18 mouse cellular contexts compared by ENCODE assay signal in the genomic region with DNA sequence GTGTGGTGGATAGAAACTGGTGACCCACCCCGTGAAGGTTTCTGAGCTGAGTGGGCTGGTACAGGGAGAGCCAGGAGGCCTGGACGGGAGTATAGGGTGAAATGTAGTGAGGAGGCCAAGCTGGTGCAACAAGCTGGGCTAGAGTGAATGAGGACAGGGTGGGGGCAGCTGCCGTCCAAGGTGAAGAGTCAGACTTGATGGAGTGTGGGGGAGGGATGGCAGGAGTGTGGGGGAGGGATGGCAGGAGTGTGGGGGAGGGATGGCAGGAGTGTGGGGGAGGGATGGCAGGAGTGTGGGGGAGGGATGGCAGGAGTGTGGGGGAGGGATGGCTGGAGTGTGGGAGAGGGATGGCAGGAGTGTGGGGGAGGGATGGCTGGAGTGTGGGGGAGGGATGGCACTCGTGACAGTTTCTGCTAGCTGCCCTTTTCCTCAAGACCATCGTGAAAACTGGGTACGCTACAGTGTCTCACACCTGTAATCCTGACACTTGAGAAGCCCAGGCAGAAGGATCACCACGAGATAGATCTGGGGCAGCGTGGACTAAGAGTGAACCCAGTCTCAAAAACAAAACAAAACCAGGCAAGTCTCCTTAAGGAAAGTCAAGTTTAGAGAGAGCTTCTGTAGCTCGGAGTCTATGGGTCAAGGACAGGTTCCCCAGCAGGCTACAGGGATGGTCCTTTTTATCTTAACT. TPM values are rescaled to one million over a fixed set of nuclear protein-coding genes. Genes with fewer than 3 reads are reported as not detected.
DNase-seq lines count a peak whose midpoint lies in the region; ATAC-seq and TF ChIP-seq lines count a peak whose summit lies in the region.
"Had no signal": no experiment of that assay in that cellular context is flagged by ENCODE, and none has a peak within 500 bp of the region (broad histone marks: within the 10 kb centered on the region; RNA-seq: fewer than 3 reads in every experiment).

No protein-coding gene starts in this region.

- H3K27ac ChIP-seq in forebrain, embryonic 13.5 days = no peak overlapping the region
- no peak overlapping the region for H3K27ac ChIP-seq in forebrain, postnatal 0 days (ENCODE audit: low read depth, low read length)
- H3K27ac ChIP-seq in kidney, postnatal 0 days = peak overlapping the region; percentile 25; the same call in 1 of the 2 replicates
- H3K27ac ChIP-seq: hindbrain, embryonic 15.5 days; liver, embryonic 13.5 days had no signal

- ATAC-seq in forebrain, embryonic 13.5 days = no peak
- ATAC-seq in forebrain, postnatal 0 days = no peak
- peak; percentile 44; the same call in 1 of the 2 replicates for ATAC-seq in kidney, postnatal 0 days (replicated peaks; ENCODE audit: low FRiP score, low read depth)
- ATAC-seq: activated CD4-positive, CD25-positive, alpha-beta regulatory T cell, adult 4 months had no signal

- no peak for TF ChIP-seq CTCF in forebrain, postnatal 0 days (IDR thresholded peaks at IDR 0.05; ENCODE audit: low read depth)
- TF ChIP-seq CTCF in kidney, postnatal 0 days (IDR thresholded peaks at IDR 0.05; ENCODE audit: low read depth) = no peak
- TF ChIP-seq CTCF in E14TG2a.4 (conservative IDR thresholded peaks at IDR 0.05; ENCODE audit: low read length) = no peak

- no peak overlapping the region for H3K4me2 ChIP-seq in forebrain, embryonic 13.5 days
- no peak overlapping the region for H3K4me2 ChIP-seq in forebrain, postnatal 0 days (ENCODE audit: low read depth)
- H3K4me2 ChIP-seq in kidney, postnatal 0 days (ENCODE audit: low read length) = peak overlapping the region; percentile 11; the same call in 1 of the 2 replicates
- H3K4me2 ChIP-seq: hindbrain, embryonic 15.5 days; liver, embryonic 13.5 days had no signal

- H3K9ac ChIP-seq in forebrain, embryonic 13.5 days = peak overlapping the region; percentile 23; the same call in 1 of the 2 replicates
- H3K9ac ChIP-seq in forebrain, postnatal 0 days = no peak overlapping the region
- no peak overlapping the region for H3K9ac ChIP-seq in kidney, postnatal 0 days (ENCODE audit: low read depth, low read length)
- H3K9ac ChIP-seq: hindbrain, embryonic 15.5 days; liver, embryonic 13.5 days had no signal

- 22% methylated on average over 9 of the region's 9 CpGs for WGBS in forebrain, embryonic 13.5 days
- WGBS in forebrain, postnatal 0 days = 29% methylated on average over 9 of the region's 9 CpGs
- WGBS in kidney, postnatal 0 days = 18% methylated on average over 9 of the region's 9 CpGs

- H3K36me3 ChIP-seq in forebrain, embryonic 13.5 days (ENCODE audit: poor library complexity, severe bottlenecking) = no peaks in the 10 kb centered on the region
- no peaks in the 10 kb centered on the region for H3K36me3 ChIP-seq in forebrain, postnatal 0 days (ENCODE audit: insufficient read depth)
- H3K36me3 ChIP-seq in kidney, postnatal 0 days (ENCODE audit: insufficient read depth, low read length) = no peaks in the 10 kb centered on the region
- no peaks in the 10 kb centered on the region for H3K36me3 ChIP-seq in E14TG2a.4 (ENCODE audit: insufficient read depth, low read length)
- H3K36me3 ChIP-seq: hindbrain, embryonic 15.5 days; liver, embryonic 13.5 days had no signal

- no peak overlapping the region for H3K4me3 ChIP-seq in forebrain, embryonic 13.5 days
- H3K4me3 ChIP-seq in forebrain, postnatal 0 days (ENCODE audit: low read depth, low read length) = no peak overlapping the region
- H3K4me3 ChIP-seq in kidney, postnatal 0 days (replicated peaks; ENCODE audit: low read depth, low read length) = no peak overlapping the region
- peak overlapping the region; percentile 58 for H3K4me3 ChIP-seq in E14TG2a.4 (replicated peaks; ENCODE audit: low read length)
- H3K4me3 ChIP-seq: erythroblast, embryonic 14.5 days; hindbrain, embryonic 15.5 days; liver, embryonic 13.5 days had no signal

- H3K9me3 ChIP-seq in forebrain, embryonic 13.5 days (replicated peaks) = no peaks in the 10 kb centered on the region
- H3K9me3 ChIP-seq in forebrain, postnatal 0 days (ENCODE audit: low read length) = no peaks in the 10 kb centered on the region
- no peaks in the 10 kb centered on the region for H3K9me3 ChIP-seq in kidney, postnatal 0 days (replicated peaks; ENCODE audit: low read length)
- H3K9me3 ChIP-seq in E14TG2a.4 (ENCODE audit: low read length) = no peaks in the 10 kb centered on the region
- H3K9me3 ChIP-seq: hindbrain, embryonic 15.5 days; liver, embryonic 13.5 days had no signal

- H3K27me3 ChIP-seq in forebrain, embryonic 13.5 days = 0 out of 2 replicates have a peak, but pooled peaks cover 4% of the 10 kb centered on the region
- 0 out of 2 replicates have a peak, but pooled peaks cover 5% of the 10 kb centered on the region for H3K27me3 ChIP-seq in forebrain, postnatal 0 days (ENCODE audit: insufficient read depth, low read length)
- H3K27me3 ChIP-seq in kidney, postnatal 0 days (ENCODE audit: insufficient read depth, low read length) = no peaks in the 10 kb centered on the region; the same call in 1 of the 2 replicates
- H3K27me3 ChIP-seq in E14TG2a.4 (ENCODE audit: insufficient read depth, low read length) = no peaks in the 10 kb centered on the region
- H3K27me3 ChIP-seq: hindbrain, embryonic 15.5 days had no signal

- DNase-seq in forebrain, postnatal 0 days = no peak
- DNase-seq in kidney, postnatal 0 days (ENCODE audit: low spot score) = peak; percentile 40
- no peak for DNase-seq in kidney, adult 11 months
- peak; percentile 43 for DNase-seq in ZHBTc4 (ENCODE audit: low read depth, low spot score)
- no peak for DNase-seq in urinary bladder, postnatal 25 days (ENCODE audit: low spot score)
- DNase-seq in cerebellum, postnatal 14 days = no peak
- DNase-seq: adrenal gland, postnatal 36 days; B cell, adult 2 months; cerebellum, adult 9-10 months; kidney, adult 8-10 months; left cerebral cortex, postnatal 4 days; liver, embryonic 13.5 days; thymus, postnatal 4 days had no signal

- H3K4me1 ChIP-seq in forebrain, embryonic 13.5 days = peaks cover 32% of the 10 kb centered on the region
- H3K4me1 ChIP-seq in forebrain, postnatal 0 days (ENCODE audit: insufficient read depth) = peaks cover 13% of the 10 kb centered on the region
- H3K4me1 ChIP-seq in kidney, postnatal 0 days (replicated peaks; ENCODE audit: insufficient read depth, low read length) = peaks cover 9% of the 10 kb centered on the region; the same call in 1 of the 2 replicates
- H3K4me1 ChIP-seq in E14TG2a.4 (replicated peaks; ENCODE audit: low read depth, low read length) = peaks cover 93% of the 10 kb centered on the region

RNA-seq across cellular contexts. Expression of a gene that starts 9.0 kb away (rescaled TPM):
- polyA plus RNA-seq in forebrain, embryonic 13.5 days (2015; fragmentation: Nextera tagmentation; extraction: Ambion mirVana) = 4.8 and 6.5 TPM in 2 replicates
- 20.9 and 24.1 TPM in 2 replicates for total RNA-seq in forebrain, postnatal 0 days (2014; rRNA removed)
- 3.7 and 4.5 TPM in 2 replicates for polyA plus RNA-seq in forebrain, postnatal 0 days (2015; fragmentation: Nextera tagmentation; extraction: Ambion mirVana)
- polyA plus RNA-seq in kidney, postnatal 0 days (2015; fragmentation: Nextera tagmentation; extraction: Ambion mirVana) = 3.5 and 3.8 TPM in 2 replicates

RNA-seq across cellular contexts. Expression of a gene that starts 28.2 kb away (rescaled TPM):
- 27.6 and 29.7 TPM in 2 replicates for polyA plus RNA-seq in forebrain, embryonic 13.5 days (2015; fragmentation: Nextera tagmentation; extraction: Ambion mirVana)
- total RNA-seq in forebrain, postnatal 0 days (2014; rRNA removed) = 32.2 and 46.5 TPM in 2 replicates
- 19.2 and 24.4 TPM in 2 replicates for polyA plus RNA-seq in forebrain, postnatal 0 days (2015; fragmentation: Nextera tagmentation; extraction: Ambion mirVana)
- polyA plus RNA-seq in kidney, postnatal 0 days (2015; fragmentation: Nextera tagmentation; extraction: Ambion mirVana) = 13.9 and 15.3 TPM in 2 replicates

Comparison
In these comparisons a context has a peak if more than half of its experiments do, and no peak if none do; other contexts are left out.
1. DNase-seq: peak in kidney, postnatal 0 days (single experiment) and ZHBTc4 (single experiment); none in forebrain, postnatal 0 days (single experiment), kidney, adult 11 months (single experiment), urinary bladder, postnatal 25 days (single experiment) and cerebellum, postnatal 14 days (0 of 2).